Comparison of ENCODE assay signal across 29 mouse cellular contexts in the genomic region with DNA sequence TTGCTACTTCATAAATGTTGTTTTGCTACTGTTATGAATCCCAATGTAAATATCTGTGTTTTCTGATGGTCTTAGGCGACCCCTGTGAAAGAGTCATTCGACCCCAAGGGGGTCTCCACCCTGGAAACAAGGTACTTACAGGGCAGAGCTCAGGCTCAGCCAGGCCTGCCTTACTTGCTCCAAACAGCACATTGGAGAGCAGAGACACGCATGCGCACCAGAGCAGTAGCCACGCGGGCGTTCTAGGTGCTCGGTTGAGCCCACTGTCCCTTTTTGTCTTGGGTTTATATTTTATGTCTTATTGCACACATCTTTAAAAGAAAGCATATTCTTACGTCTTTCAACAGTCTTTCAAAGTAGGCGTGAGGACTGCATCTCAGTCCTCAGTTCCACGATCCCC. TPM values are rescaled to one million over a fixed set of nuclear protein-coding genes. Genes with fewer than 3 reads are reported as not detected.
DNase-seq lines count a peak whose midpoint lies in the region; ATAC-seq and TF ChIP-seq lines count a peak whose summit lies in the region.
"Had no signal": no experiment of that assay in that cellular context is flagged by ENCODE, and none has a peak within 500 bp of the region (broad histone marks: within the 10 kb centered on the region; RNA-seq: fewer than 3 reads in every experiment).

No protein-coding gene starts in this region.

- H3K27me3 ChIP-seq in liver, embryonic 15.5 days, result no peaks in the 10 kb centered on the region
- H3K27me3 ChIP-seq in forebrain, postnatal 0 days (ENCODE audit: insufficient read depth, low read length), result no peaks in the 10 kb centered on the region
- H3K27me3 ChIP-seq: heart, embryonic 13.5 days; midbrain, embryonic 12.5 days; neural tube, embryonic 12.5 days had no signal

- 92% methylated on average over 11 of the region's 11 CpGs for whole genome bisulfite sequencing in bone marrow, adult 2 months
- WGBS in liver, embryonic 15.5 days (ENCODE audit: insufficient replicate concordance), result 82% methylated on average over 11 of the region's 11 CpGs
- 91% methylated on average over 11 of the region's 11 CpGs for WGBS in forebrain, postnatal 0 days

- H3K9me3 ChIP-seq in liver, embryonic 15.5 days (replicated peaks), result no peaks in the 10 kb centered on the region
- no peaks in the 10 kb centered on the region for H3K9me3 ChIP-seq in forebrain, postnatal 0 days (ENCODE audit: low read length)
- H3K9me3 ChIP-seq: heart, embryonic 13.5 days; limb, embryonic 12.5 days; midbrain, embryonic 12.5 days; neural tube, embryonic 12.5 days had no signal

- TF ChIP-seq CTCF in layer of hippocampus, adult 2 months (conservative IDR thresholded peaks at IDR 0.05), result no peak
- TF ChIP-seq CTCF in bone marrow, adult 2 months (IDR thresholded peaks at IDR 0.05; ENCODE audit: control insufficient read depth, insufficient read depth, low read length), result no peak
- no peak for TF ChIP-seq CTCF in forebrain, postnatal 0 days (IDR thresholded peaks at IDR 0.05; ENCODE audit: low read depth)

- no peak for DNase-seq in layer of hippocampus, adult 2 months (ENCODE audit: low spot score in 2 of 2)
- no peak for DNase-seq in layer of hippocampus, postnatal 25 days (ENCODE audit: extremely low spot score in 1 of 2, low spot score in 1 of 2)
- DNase-seq in ES-CJ7 (ENCODE audit: low read depth, low spot score), result peak; percentile 36
- no peak for DNase-seq in testis, postnatal 14 days (ENCODE audit: low spot score)
- DNase-seq in heart, postnatal 14 days, result no peak
- no peak for DNase-seq in forebrain, postnatal 0 days
- DNase-seq: adrenal gland, adult 2 months; cerebellum, adult 11 months; cerebellum, adult 9-11 months; heart, adult 2 months; heart, postnatal 10 days; kidney, adult 8-10 months; kidney, postnatal 4 days; lung, adult 18-20 months; lung, postnatal 14 days; right cerebral cortex, adult 18-20 months; right cerebral cortex, postnatal 4 days; thymus, postnatal 14 days had no signal

- TF ChIP-seq POLR2A in bone marrow, adult 2 months (IDR thresholded peaks at IDR 0.05; ENCODE audit: borderline replicate concordance, control insufficient read depth, low read depth, low read length), result no peak

- no peaks in the 10 kb centered on the region for H3K36me3 ChIP-seq in liver, embryonic 15.5 days (replicated peaks)
- no peaks in the 10 kb centered on the region for H3K36me3 ChIP-seq in forebrain, postnatal 0 days (ENCODE audit: insufficient read depth)
- H3K36me3 ChIP-seq: heart, embryonic 13.5 days; limb, embryonic 12.5 days; midbrain, embryonic 12.5 days; neural tube, embryonic 12.5 days had no signal

- no peak for ATAC-seq in liver, embryonic 15.5 days (ENCODE audit: insufficient read depth)
- no peak for ATAC-seq in forebrain, postnatal 0 days
- ATAC-seq: activated CD4-positive, CD25-positive, alpha-beta regulatory T cell, adult 4 months; hindbrain, embryonic 16.5 days had no signal

- intact Hi-C loops in heart, postnatal 14 days (cut with DNase I), result no loop called here

- 0 out of 2 replicates have a peak overlapping the region, but pooled peaks have one; percentile 2 for H3K9ac ChIP-seq in liver, embryonic 15.5 days
- no peak overlapping the region for H3K9ac ChIP-seq in forebrain, postnatal 0 days
- H3K9ac ChIP-seq: heart, embryonic 13.5 days; limb, embryonic 12.5 days; midbrain, embryonic 12.5 days; neural tube, embryonic 12.5 days had no signal

- peak overlapping the region; percentile 67 for H3K4me2 ChIP-seq in liver, embryonic 15.5 days
- H3K4me2 ChIP-seq in forebrain, postnatal 0 days (ENCODE audit: low read depth), result no peak overlapping the region
- H3K4me2 ChIP-seq: heart, embryonic 13.5 days; limb, embryonic 12.5 days; midbrain, embryonic 12.5 days; neural tube, embryonic 12.5 days had no signal

- peak overlapping the region; percentile 63 for H3K27ac ChIP-seq in layer of hippocampus, adult 2 months
- peak overlapping the region; percentile 35; the same call in 1 of the 2 replicates for H3K27ac ChIP-seq in bone marrow, adult 2 months (ENCODE audit: control insufficient read depth, insufficient read depth, low read depth, low read length, poor library complexity)
- peak overlapping the region; percentile 96 for H3K27ac ChIP-seq in liver, embryonic 15.5 days (replicated peaks)
- H3K27ac ChIP-seq in forebrain, postnatal 0 days (ENCODE audit: low read depth, low read length), result no peak overlapping the region
- H3K27ac ChIP-seq: heart, adult 2 months; heart, embryonic 13.5 days; kidney, postnatal 0 days; limb, embryonic 12.5 days; midbrain, embryonic 12.5 days; neural tube, embryonic 12.5 days had no signal

- no peak overlapping the region for H3K4me3 ChIP-seq in layer of hippocampus, adult 2 months
- H3K4me3 ChIP-seq in bone marrow, adult 2 months (replicated peaks; ENCODE audit: control insufficient read depth, low read depth, low read length), result no peak overlapping the region
- no peak overlapping the region for H3K4me3 ChIP-seq in liver, embryonic 15.5 days (replicated peaks)
- H3K4me3 ChIP-seq in forebrain, postnatal 0 days (ENCODE audit: low read depth, low read length), result no peak overlapping the region
- H3K4me3 ChIP-seq: erythroblast, embryonic 14.5 days; heart, adult 2 months; heart, embryonic 13.5 days; limb, embryonic 12.5 days; midbrain, embryonic 12.5 days; myocyte; neural tube, embryonic 12.5 days had no signal

- H3K4me1 ChIP-seq in bone marrow, adult 2 months (ENCODE audit: control insufficient read depth, insufficient read depth, low read length), result peaks cover 20% of the 10 kb centered on the region
- H3K4me1 ChIP-seq in liver, embryonic 15.5 days (replicated peaks), result peaks cover 96% of the 10 kb centered on the region
- peaks cover 18% of the 10 kb centered on the region for H3K4me1 ChIP-seq in forebrain, postnatal 0 days (ENCODE audit: insufficient read depth)
- H3K4me1 ChIP-seq: neural tube, embryonic 12.5 days had no signal

RNA-seq across cellular contexts. Expression of a gene that starts 22.1 kb away (rescaled TPM):
- 100 to 1,000 TPM; 128 to 130 TPM for total RNA-seq in layer of hippocampus, adult 2 months (2021)
- 100 to 1,000 TPM; 118 to 129 TPM for total RNA-seq in layer of hippocampus, postnatal 25 days (2021)
- 16.0 and 25.1 TPM in 2 replicates for polyA plus RNA-seq in bone marrow, adult 2 months (2011; ENCODE audit: insufficient read depth, insufficient read length, low replicate concordance, missing spikeins)
- polyA plus RNA-seq in liver, embryonic 15.5 days (2015; fragmentation: Nextera tagmentation; extraction: Ambion mirVana), result 2.0 and 2.7 TPM in 2 replicates
- 1 to 10 TPM; 9.0 to 9.1 TPM for total RNA-seq in heart, postnatal 14 days (2021)
- total RNA-seq in forebrain, postnatal 0 days (2014; rRNA removed), result 29.9 and 34.0 TPM in 2 replicates
- 2.5 and 3.9 TPM in 2 replicates for polyA plus RNA-seq in forebrain, postnatal 0 days (2015; fragmentation: Nextera tagmentation; extraction: Ambion mirVana)
- polyA plus RNA-seq: erythroblast, embryonic 14.5 days had no signal
